Mouse (Mus musculus) monocyte, adult 2 months (primary cell): Measurements from ENCODE around the gene Larp4b.
"Not testable (repeated sequence)": the region's sequence is repeated elsewhere in the genome, so short reads cannot be mapped to it uniquely, and the experiment has no call there.

ENCODE experiments used
- DNase-seq, 2 experiments: peaks; one replicate each; pipeline ENCODE4 v3.0.0; 2022; ENCODE audit warnings: low spot score in 2 of 2, low read depth in 1 of 2

The Larp4b gene

DNA sequence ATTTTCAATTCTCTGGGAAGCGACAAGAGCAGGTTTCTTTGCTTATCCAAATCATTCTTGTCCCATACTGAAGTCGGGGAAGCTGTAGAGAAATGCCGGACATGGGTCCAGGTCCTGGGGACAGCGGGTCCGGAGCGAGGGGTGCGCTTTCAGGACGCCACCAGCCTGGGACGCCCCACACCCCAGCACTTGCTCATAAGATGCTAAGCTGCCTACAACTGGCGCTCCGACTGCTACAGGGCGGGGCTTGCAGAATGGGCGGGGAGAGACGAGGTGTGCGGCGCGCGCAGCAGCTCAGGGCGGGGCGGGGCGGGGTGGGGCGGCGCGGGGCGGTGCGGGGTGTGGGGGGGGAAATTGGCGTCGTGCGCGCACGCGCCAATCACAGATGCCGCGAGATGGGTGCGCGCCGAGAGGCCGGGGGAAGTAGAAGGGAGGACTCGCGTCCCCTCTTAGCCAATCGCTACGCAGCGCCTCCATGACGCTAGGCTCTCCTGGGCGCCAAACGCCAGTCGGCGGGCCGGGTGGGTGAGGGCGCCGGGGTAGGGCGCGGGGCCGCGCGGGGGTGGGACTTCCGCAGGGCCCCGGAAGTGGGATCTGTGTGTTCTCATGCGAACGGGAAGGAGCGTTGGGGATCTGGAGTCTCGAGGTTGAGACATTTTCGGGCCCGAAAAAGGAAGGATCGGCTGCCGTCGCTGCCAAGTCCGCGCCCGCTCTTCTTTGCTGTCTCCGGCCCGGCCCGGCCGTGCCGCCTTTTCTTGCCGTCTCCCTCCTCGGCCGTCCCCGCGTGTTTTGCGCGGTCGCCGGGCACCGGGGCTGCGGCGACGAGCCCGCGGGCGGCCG lies at the start of gene Larp4b:
TSS of gene Larp4b (plus strand) at position 566 of the 840 bp plus-strand sequence.
- peak; percentile 92 for DNase-seq

DNA sequence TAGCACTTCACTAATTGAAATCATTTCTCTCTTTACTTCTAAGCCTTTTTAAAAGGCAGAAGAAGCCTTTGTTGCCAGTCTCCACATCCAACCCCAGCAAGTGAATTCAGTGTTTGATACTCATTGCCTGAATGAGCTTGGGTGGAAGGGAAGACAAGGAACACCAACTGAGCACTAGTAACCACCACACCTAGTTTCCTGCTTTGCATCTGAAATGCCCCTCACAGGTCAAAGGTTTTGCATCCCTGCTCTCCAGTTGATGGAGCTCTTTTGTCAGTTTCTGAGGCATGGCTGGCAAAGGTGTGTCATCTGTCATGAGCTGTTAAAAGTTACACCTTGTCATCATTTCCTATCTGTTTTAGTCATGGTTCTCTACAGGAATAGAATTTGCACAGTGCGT lies 49.0 kb upstream of the Larp4b start:
- no peak for DNase-seq

DNA sequence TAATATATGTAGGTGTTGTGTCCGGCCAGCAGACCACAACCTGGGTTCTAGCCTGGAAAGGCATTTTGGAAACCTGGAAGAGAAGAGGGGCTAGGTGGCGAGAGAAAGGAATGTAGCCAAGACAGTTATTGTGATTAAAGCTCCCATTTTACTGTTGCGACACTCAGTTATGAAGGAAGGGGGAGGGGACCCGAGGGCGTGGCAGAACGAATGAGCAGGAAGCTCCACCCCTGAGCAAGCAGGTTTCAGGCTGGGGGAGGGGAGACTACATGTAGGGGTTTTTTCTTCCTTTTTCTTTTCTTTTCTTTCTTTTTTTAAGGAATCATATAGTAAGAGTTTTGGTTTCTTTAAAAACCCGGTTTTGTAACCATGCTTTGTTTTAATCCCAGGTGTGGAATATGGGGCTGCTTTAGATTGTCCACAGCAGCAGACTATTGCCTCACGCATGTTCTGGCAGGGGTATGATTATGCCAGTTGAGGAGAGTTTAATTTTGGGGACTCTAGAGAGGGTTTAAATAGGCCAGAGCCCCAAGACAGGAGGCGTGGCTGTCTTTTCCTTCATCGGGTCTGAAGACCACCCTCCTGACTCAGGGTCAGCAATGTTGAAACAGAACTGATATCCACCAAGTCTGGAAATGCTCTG lies 41.5 kb upstream of the Larp4b start:
- DNase-seq: not testable (repeated sequence)

DNA sequence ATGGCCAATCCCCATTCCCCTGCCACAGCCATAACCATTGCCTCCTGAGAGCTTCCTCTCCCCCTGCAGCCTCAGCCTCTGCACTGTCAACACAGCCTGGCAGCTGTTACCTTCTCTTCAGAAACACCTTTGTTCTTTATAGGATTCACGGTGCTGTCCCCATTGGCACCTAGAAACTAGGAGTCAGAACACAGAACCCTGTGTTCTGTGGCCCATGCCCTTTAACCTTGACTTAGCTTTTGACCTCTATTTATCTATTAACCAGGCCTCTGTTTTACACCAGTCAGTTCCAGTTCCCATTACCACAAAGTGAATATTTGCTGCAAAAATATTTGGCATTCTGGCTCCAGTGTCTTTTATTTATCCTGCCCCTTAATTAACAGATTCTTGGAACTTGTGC lies 36.4 kb upstream of the Larp4b start:
- DNase-seq: no peak

DNA sequence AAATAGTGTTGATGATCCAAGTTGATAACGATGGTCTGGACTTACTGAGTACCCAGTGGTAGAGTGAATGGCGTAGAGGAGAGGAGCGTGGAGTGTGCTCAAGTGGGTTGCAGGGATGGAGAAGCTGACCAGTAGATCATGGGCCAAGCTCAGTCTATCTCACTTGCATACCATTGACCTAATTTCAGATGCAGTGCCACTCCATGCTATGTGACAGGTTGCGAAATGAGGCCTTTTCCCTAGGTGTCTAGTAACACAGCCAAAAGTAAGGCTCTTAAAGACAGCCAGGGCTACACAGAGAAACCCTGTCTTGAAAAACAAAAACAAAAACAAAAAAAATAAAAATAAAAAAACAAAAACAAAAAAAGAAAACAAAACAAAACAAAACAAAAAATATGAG lies 35.0 kb upstream of the Larp4b start:
- DNase-seq: no peak

DNA sequence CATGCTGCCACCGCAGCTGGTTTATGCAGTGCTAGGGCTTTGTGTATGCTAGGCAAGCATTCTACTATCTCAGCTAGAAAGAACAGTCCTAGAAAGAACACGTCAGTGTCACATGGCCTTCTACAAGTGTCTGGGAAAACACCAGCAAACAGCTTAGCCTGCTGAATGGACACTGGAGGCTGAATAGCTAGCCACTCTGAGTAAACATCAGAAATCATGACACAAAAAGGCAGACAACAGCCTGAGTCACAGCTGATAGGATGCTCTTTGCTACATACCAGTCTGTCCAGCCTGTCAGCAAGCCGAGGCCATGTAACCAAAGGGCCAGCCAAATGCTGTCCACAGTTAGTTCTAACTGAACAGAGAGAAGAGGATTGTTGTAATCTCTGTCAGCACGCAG lies 32.3 kb upstream of the Larp4b start:
- no peak for DNase-seq

DNA sequence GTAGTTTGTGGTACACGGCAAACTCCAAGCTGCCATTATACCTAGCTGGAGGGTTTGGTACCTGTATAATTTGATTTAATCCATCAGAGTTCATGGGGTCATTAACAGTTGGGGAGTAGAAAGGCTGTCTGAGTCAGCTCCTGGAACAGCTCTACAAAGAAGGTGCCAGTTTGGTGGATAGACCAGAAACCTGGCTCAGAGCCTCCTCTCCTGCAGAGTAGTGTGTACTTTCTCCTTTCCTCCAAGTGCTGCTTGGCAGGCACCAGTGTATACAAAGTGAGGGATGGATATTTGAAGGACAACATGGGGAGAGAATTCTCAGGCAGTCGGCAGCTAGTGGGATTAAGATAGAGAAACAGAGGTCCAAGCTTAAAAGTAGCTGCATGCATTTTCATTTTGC lies 29.5 kb upstream of the Larp4b start:
- DNase-seq: no peak

DNA sequence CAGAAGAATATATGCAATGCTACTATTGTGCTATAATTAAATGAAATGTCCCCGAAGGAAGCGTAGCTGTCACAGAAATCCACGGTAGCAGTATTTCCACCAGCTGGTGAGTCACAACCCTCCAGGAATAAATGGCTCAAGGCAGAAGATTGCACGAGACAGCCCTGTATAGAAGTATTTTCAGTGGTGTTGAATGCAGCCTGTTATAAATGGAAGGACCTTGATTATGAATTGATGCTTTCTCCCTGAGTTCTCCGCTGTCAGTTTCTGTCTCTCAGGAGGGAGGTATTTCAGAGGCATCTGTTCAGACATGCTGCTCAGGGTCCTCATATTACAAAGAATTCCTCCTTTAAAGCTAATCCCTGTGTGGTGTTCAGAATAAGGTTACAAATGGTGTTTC lies 27.6 kb upstream of the Larp4b start:
- no peak for DNase-seq

DNA sequence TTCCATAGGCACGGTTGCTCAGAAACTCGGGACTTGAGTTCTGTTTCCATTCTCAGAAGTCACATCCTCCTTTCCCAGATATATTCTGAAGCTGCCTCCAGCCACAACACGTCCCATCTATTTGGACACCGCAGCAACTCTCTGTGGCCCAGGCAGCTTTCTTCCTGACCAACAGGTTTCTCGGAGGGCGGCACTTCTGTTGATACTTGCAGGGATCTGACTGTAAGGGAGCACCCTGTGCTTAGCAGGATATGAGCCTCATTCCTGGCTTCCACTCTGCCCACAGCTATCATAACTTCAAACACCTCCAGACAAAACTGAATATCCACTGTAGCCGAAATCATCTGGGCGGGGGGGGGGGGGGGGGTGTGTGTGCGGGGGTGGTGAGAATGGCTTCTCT lies 22.7 kb upstream of the Larp4b start:
- no peak for DNase-seq

DNA sequence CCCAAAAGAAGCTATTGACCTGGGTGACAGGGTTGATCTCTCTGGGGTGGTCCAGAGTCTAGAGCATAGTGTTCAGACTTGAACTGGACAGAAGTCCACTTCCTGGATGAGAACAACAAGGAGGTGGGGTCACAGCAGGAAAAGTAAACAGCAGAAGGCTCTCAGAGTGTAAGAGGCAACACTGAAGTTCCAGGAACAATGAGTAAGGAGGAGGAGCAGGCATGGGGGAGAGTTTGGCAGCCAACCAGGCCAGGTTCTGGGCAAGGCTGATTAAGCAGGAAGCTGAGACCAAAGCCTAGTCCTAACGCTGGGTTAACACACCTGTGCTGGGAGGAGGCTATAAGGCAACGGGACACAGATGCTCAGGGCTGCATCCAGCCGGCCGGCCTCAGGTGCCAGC lies 19.9 kb upstream of the Larp4b start:
- no peak for DNase-seq

DNA sequence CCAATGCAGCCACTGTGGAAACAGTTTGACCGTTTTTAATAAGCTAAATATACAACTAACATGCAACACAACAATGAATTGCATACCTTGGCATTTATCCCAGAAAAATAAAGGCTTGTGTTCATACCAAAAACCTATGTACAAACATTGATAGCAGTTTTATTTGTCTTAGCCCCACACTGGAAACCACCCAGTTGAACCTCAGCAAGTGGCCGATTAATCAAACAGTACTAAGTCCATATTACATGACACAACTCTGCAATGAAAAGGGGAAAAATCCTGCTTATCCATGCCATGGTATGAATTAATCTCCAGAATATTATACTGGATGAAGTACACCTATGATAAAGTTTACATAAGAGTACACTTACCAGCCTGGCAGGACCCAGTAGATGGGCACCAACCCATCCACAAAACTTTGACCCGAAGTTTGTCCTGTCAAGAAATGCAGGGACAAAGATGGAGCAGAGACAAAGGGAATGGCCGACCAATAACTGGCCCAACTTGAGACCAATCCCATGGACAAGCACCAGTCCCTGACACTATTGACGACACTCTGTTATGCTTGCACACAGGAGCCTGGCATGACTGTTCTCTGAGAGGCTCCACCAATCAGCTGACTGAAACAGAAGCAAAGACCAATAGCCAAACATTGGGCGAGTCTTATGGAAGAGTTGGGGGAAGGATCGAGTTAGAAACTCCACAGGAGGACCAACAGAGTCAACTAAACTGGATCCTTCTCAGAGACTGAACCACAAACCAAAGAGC lies 17.7 kb upstream of the Larp4b start:
- no peak for DNase-seq

DNA sequence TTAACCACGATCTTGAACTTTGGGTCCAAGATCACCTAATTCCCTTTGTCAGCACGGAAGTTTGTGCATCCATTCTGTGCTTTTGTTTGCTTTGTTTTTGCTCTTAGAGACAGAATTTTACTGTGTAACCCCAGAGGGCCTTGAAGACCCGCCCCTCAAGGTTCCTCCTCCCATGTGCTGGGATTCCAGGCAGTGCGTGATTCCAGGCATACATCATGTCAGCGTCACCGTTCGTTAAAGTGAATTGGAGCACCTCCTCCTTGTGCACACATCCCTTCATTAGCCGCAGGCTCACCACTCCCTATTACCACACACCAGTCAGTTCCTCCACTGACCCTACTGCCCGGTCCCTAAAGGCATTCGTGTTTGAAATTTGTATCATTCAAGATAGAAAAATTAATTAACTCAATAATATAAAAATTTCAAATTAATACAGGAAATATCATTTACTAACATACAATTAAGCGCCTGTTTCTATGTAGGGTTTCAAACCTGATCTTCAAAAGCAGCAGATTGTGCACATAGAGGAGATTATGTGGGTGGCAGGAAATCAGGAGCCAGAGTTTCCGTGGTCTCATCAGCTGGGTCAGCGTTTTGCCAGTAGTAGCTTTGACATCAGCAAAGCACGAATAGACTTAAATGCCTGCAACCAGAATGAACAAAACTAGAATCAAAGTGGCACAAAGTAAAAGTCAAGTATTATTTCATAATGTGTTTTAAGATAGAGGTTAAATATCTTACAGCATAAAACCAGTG lies 11.4 kb upstream of the Larp4b start:
- no peak for DNase-seq

DNA sequence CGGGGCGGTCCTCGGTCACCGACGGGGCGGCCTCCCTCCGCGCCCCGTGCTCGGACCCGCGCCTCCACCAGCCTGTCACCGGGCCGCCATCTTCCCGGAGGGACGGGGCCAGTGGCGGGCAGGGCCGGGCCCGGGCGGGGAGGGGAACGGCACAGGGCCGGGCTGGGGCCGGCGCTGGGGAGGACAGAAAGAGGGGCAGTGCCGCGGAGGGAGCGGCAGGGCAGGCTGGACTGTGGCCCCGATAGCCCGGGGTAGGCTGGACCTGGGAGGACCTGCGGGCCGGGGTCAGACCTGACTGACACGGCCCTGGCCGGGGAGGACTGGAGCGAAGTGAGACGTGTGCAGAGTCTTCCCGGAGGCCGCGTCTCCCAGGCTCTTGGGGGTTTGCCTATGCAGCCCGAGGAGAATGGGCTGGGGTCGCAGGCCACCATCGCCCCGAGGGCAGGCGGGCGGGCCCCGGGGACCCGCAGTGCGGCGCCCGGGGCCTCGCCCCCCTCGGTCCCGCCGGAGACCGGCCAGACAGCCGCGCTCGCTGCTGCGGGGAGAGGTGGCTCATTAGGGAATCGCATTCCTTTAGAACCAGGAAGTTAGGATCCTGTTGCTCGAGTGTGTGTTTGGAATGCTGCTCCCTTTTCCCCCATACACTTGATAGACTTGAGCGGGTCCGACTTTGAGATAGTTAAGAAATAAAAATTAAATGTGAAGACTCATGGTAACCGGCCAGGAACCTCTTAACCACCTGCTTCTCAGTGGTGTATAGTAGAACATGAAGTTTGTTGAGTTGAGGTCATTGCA lies 702 bp downstream of the Larp4b start:
- DNase-seq: peak; percentile 3 to 18

DNA sequence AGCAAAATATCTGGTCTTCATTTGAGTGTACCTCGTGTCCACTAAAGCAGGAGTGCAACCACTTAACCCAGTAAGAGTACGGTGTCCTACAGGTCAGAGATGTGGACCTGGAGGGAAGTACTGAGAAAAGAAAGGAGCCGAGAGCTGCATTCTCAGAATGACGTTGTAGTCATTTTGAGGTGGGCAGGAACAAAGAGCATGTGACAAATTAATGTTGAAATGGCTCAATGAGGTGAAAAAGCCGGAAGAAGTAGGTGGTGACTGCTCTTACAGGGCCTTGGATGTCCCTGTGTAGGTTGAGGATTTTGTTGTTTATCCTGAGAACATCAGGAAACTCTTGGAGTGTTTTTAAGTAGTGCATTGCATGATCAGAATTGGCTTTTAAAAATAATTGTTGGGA lies 5.6 kb downstream of the Larp4b start:
- no peak for DNase-seq

DNA sequence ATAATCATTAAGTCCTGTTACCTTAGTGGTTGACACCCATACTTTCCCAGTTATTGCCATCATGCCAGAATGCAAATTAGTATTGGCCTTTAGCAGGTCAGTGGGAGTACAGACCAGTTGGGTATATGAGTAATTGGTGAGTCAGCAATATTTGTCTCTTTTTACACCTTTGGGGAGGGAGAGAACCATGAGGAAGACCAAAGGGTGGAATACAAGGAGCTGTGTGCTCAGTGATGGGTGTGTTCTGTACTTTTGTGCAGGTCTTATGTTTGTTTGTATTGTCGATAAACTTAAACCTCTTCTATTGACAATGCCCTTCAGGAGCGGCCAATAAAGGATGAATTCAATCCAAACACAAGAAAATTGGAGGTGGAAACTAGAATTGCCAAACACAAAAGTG lies 6.8 kb downstream of the Larp4b start:
- DNase-seq: no peak

DNA sequence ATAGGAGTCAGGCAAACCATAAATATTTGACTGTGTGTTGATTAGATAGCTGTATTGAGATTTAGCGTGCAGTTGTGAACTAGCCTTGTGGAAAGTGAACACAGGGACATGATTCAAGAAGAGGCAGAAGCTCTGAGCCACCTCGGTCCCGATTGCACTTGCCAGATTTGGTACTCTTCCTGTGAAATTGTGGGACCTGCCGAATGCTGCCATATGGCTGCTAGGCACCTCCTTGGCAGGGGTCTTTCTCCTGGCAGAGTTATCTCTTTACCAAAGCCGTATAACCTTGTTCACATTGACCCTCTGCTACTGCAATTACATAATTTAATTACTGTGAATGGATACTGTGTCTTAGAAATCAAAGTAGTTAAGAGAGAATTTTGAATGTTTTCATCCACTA lies 12.6 kb downstream of the Larp4b start:
- no peak for DNase-seq

DNA sequence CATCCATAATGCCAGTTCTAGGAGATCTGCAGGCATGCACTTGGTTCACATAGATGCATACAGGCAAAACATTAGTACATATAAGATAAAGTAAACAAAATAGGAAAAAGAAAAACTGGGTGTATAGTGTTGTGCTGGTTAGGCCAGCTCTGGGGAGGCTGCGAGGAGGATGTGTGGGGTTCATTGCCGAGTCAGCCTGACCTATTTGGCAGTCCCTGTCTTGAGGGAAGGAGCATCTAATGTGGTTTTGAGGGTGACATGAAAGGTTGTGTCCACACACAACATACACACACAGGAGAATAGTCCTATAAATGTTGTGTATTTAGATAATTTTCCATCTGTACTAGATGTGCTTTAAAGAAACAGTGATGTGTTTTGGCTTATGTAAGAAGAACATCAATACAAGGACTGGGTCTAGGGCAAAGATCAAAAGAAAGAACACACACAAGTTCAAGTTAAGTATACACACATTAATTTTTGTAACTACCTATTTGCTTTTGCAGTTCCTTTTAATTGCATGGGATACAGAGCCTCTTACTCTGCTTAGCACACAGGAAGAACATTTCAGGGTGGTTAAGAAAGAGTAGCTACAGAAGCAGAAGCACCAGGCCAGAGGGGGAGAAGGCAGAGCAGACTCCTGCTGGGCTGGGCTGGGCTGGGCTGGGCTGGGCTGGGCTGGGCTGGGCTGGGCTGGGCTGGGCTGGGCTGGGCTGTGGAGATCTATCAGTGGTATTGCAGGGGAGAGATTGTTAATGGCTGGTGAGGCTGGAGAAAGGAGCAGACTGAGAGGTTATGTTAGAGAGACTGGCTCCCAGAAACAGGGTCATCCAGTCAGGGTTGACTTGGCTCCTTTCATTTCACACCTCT lies 13.5 kb downstream of the Larp4b start:
- DNase-seq: no peak

DNA sequence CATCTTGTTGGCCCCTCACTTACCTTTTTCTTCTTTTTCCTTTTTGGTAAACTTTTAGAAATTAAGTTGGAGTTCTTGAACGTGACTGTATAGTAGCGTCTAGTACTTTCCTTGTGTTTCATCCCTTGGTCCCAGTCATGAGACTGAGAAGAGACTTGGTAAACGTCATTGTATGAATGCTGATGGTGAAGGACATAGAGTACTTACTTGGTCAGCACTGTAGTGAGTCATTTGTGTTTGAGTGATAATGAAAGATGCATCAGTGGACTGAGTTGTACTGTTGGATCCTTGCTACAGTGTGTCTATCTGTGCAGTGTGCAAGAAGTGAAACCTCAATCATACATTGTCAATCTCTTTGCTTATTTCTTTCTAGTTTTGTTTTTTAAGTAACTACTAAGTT lies 20.1 kb downstream of the Larp4b start:
- DNase-seq: no peak

DNA sequence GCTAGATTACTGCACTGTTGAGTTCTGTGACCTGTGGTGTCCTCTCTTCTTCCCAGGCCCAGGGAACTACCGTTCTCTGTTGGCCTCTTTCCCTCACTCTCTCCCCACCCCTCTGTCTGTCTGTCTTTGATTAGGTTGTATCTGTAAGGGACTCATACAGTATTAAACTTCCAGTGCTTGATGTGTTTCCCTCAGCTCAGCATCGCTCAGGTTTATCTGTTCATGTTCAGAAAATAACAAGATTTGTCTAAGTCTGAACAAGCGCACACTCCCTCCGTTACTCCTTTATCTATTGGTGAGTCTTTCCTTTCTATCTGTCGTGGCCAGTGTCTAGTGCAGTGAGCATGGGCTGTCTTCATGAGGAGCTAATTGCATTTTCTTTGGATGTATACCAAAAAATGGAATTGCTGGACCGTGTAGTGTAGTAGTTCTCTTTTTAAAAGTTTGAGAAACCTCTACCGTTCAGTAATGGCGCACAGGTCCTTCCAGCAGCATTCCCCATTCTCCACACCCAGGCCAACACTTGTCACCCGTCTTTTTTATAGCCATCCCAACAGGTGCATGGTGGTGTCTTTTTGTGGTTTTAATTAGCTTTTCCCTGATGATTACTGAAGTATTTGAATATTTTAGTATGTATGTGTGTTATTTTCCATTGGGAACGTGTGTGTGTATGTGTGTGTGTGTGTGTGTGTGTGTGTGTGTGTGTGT lies 27.3 kb downstream of the Larp4b start:
- no peak for DNase-seq
